Mouse (Mus musculus) C2C12 (cell line): ENCODE results near the gene Prdx5.

Experiments used
- CEBPB ChIP-seq: IDR thresholded peaks from one replicate; pipeline ENCODE4 v1.6.1; 2011; ENCODE audit warnings: low read depth, mild to moderate bottlenecking, control low read depth, moderate library complexity
- CTCF ChIP-seq: IDR thresholded peaks from one replicate; pipeline ENCODE4 v1.5.1; 2011; ENCODE audit not compliant: control insufficient read depth, insufficient read depth, insufficient read length
- FOSL1 ChIP-seq: IDR thresholded peaks from one replicate; pipeline ENCODE4 v1.8.0; 2011; ENCODE audit warnings: mild to moderate bottlenecking, low read length; ENCODE audit not compliant: poor library complexity, insufficient read depth, severe bottlenecking
- MAX ChIP-seq: IDR thresholded peaks from one replicate; pipeline ENCODE4 v1.6.1; 2011; ENCODE audit warnings: mild to moderate bottlenecking, control low read depth
- MYOD1 ChIP-seq: IDR thresholded peaks from one replicate; pipeline ENCODE4 v1.6.1; 2011; ENCODE audit warnings: low read depth; ENCODE audit not compliant: control insufficient read depth, insufficient read length
- MYOG ChIP-seq: IDR thresholded peaks from one replicate; pipeline ENCODE4 v1.6.1; 2011; ENCODE audit not compliant: control insufficient read depth, insufficient read length; ENCODE audit errors: extremely low read depth
- USF1 ChIP-seq: IDR thresholded peaks from one replicate; pipeline ENCODE4 v1.6.1; 2011; ENCODE audit warnings: low read depth, mild to moderate bottlenecking, control low read depth, moderate library complexity

DNA sequence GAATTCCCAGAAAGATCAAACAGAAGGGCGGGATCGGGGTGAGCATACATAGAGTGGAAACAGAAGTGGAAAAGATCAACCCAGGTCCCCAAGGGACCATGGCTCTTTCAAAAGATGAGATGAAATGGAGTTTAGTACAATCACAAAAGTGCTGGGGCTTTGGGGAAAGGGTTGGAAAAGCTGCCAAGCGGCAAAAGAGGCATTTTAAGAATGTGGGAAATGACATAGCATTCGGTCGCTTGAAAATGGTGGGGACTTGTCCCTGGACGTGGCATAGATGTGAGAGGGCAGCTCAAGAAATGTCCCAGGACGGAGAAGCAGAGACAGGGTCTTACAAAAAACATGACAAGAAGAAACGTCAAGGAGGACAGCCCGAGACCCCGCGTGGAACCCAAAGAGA lies 885 bp downstream of the Prdx5 start:
- TF ChIP-seq CEBPB = no peak
- no peak for TF ChIP-seq MYOD1
- no peak for TF ChIP-seq CTCF
- no peak for TF ChIP-seq MAX
- no peak for TF ChIP-seq FOSL1
- TF ChIP-seq MYOG = no peak
- no peak for TF ChIP-seq USF1
